ENCODE assay signal across 8 mouse cellular contexts in genomic region chr9:65102377-65103172, GRCm38 (mm10). TPM values are rescaled to one million over a fixed set of nuclear protein-coding genes. Genes with fewer than 3 reads are reported as not detected.
DNase-seq lines count a peak whose midpoint lies in the region; ATAC-seq and TF ChIP-seq lines count a peak whose summit lies in the region.

No protein-coding gene starts in this region.

- no peak for TF ChIP-seq CTCF in kidney, postnatal 0 days (IDR thresholded peaks at IDR 0.05; ENCODE audit: low read depth)
- no peak for TF ChIP-seq CTCF in heart, postnatal 0 days (IDR thresholded peaks at IDR 0.05; ENCODE audit: low read depth)

- H3K9ac ChIP-seq in kidney, postnatal 0 days (ENCODE audit: low read depth, low read length): peak overlapping the region; percentile 64
- peak overlapping the region; percentile 64 for H3K9ac ChIP-seq in heart, postnatal 0 days (replicated peaks; ENCODE audit: low read depth, low read length)
- H3K9ac ChIP-seq in liver, embryonic 15.5 days: peak overlapping the region; percentile 27; the same call in 1 of the 2 replicates

- H3K4me2 ChIP-seq in kidney, postnatal 0 days (ENCODE audit: low read length): peak overlapping the region; percentile 100
- H3K4me2 ChIP-seq in heart, postnatal 0 days (ENCODE audit: low read depth, low read length): peak overlapping the region; percentile 100
- peak overlapping the region; percentile 67 for H3K4me2 ChIP-seq in liver, embryonic 15.5 days

- H3K4me3 ChIP-seq in kidney, postnatal 0 days (replicated peaks; ENCODE audit: low read depth, low read length): peak overlapping the region; percentile 67
- peak overlapping the region; percentile 74 for H3K4me3 ChIP-seq in heart, postnatal 0 days (ENCODE audit: low read depth, low read length)
- peak overlapping the region; percentile 58 for H3K4me3 ChIP-seq in liver, embryonic 15.5 days (replicated peaks)

- no peak for TF ChIP-seq EP300 in heart, postnatal 0 days (IDR thresholded peaks at IDR 0.05; ENCODE audit: low read depth)

- DNase-seq in kidney, postnatal 0 days (ENCODE audit: low spot score): peak; percentile 58
- no peak for DNase-seq in kidney, adult 8-10 months
- DNase-seq in adrenal gland, postnatal 10 days: peak; percentile 58
- DNase-seq in embryo, embryonic 10.5 days (ENCODE audit: low spot score): peak; percentile 81
- no peak for DNase-seq in heart, postnatal 0 days (ENCODE audit: low spot score)
- peak; percentile 56 for DNase-seq in retina, postnatal 7 days (ENCODE audit: low read depth, low spot score)

- H3K9me3 ChIP-seq in kidney, postnatal 0 days (replicated peaks; ENCODE audit: low read length): no peaks in the 10 kb centered on the region
- no peaks in the 10 kb centered on the region for H3K9me3 ChIP-seq in heart, postnatal 0 days (replicated peaks; ENCODE audit: control insufficient read depth, low read length)
- H3K9me3 ChIP-seq in liver, embryonic 15.5 days (replicated peaks): no peaks in the 10 kb centered on the region

- peaks cover 7% of the 10 kb centered on the region; the same call in 1 of the 2 replicates for H3K4me1 ChIP-seq in kidney, postnatal 0 days (replicated peaks; ENCODE audit: insufficient read depth, low read length)
- peaks cover 4% of the 10 kb centered on the region; the same call in 1 of the 2 replicates for H3K4me1 ChIP-seq in heart, postnatal 0 days (ENCODE audit: control insufficient read depth, insufficient read depth)
- peaks cover 20% of the 10 kb centered on the region for H3K4me1 ChIP-seq in liver, embryonic 15.5 days (replicated peaks)

- H3K36me3 ChIP-seq in kidney, postnatal 0 days (ENCODE audit: insufficient read depth, low read length): no peaks in the 10 kb centered on the region
- H3K36me3 ChIP-seq in heart, postnatal 0 days (replicated peaks; ENCODE audit: control insufficient read depth, insufficient read depth, low read length): no peaks in the 10 kb centered on the region
- H3K36me3 ChIP-seq in liver, embryonic 15.5 days (replicated peaks): no peaks in the 10 kb centered on the region

- 3% methylated on average over 35 of the region's 36 CpGs for WGBS in kidney, postnatal 0 days
- WGBS in heart, postnatal 0 days: 10% methylated on average over 35 of the region's 36 CpGs
- 11% methylated on average over 36 of the region's 36 CpGs for WGBS in liver, embryonic 15.5 days (ENCODE audit: insufficient replicate concordance)

- ATAC-seq in kidney, postnatal 0 days (replicated peaks; ENCODE audit: low FRiP score, low read depth): peak; percentile 52
- ATAC-seq in heart, postnatal 0 days (ENCODE audit: insufficient read depth, low read depth): peak; percentile 13; the same call in 1 of the 2 replicates
- peak; percentile 26; the same call in 1 of the 2 replicates for ATAC-seq in liver, embryonic 15.5 days (ENCODE audit: insufficient read depth)
- ATAC-seq in monocyte, adult 5-6 weeks (replicated peaks; ENCODE audit: insufficient number of reproducible peaks, low FRiP score, low TSS enrichment, poor library complexity, severe bottlenecking): no peak

- no peaks in the 10 kb centered on the region for H3K27me3 ChIP-seq in kidney, postnatal 0 days (ENCODE audit: insufficient read depth, low read length)
- H3K27me3 ChIP-seq in heart, postnatal 0 days (ENCODE audit: control insufficient read depth, insufficient read depth, low read length): no peaks in the 10 kb centered on the region
- H3K27me3 ChIP-seq in liver, embryonic 15.5 days: peaks cover 66% of the 10 kb centered on the region

- no peak overlapping the region for H3K27ac ChIP-seq in kidney, postnatal 0 days
- H3K27ac ChIP-seq in heart, postnatal 0 days (ENCODE audit: low read depth): no peak overlapping the region
- H3K27ac ChIP-seq in liver, embryonic 15.5 days (replicated peaks): peak overlapping the region; percentile 83

RNA-seq across cellular contexts. Expression of gene Igdcc4, which starts 1.3 kb away (rescaled TPM):
- 4.9 and 5.2 TPM in 2 replicates for polyA plus RNA-seq in kidney, postnatal 0 days (2015; fragmentation: Nextera tagmentation; extraction: Ambion mirVana)
- 10 to 100 TPM; 18.0 to 27.0 TPM for total RNA-seq in adrenal gland, postnatal 10 days (2021)
- 10.9 and 13.9 TPM in 2 replicates for total RNA-seq in heart, postnatal 0 days (2014; rRNA removed; ENCODE audit: low replicate concordance)
- polyA plus RNA-seq in heart, postnatal 0 days (2015; fragmentation: Nextera tagmentation; extraction: Ambion mirVana): 3.0 and 3.2 TPM in 2 replicates
- 6.3 and 8.1 TPM in 2 replicates for polyA plus RNA-seq in liver, embryonic 15.5 days (2015; fragmentation: Nextera tagmentation; extraction: Ambion mirVana)
- 0.19 TPM in 2 of 3 replicates, not detected in the other for total RNA-seq in monocyte, adult 5-6 weeks (2017)

RNA-seq across cellular contexts. Expression of gene Igdcc3, which starts 38.4 kb away (rescaled TPM):
- polyA plus RNA-seq in kidney, postnatal 0 days (2015; fragmentation: Nextera tagmentation; extraction: Ambion mirVana): 2.2 and 2.4 TPM in 2 replicates
- total RNA-seq in adrenal gland, postnatal 10 days (2021): 1 to 10 TPM; 1.2 to 1.7 TPM
- not detected in 2 replicates for total RNA-seq in heart, postnatal 0 days (2014; rRNA removed; ENCODE audit: low replicate concordance)
- 0.11 and 0.15 TPM in 2 replicates for polyA plus RNA-seq in heart, postnatal 0 days (2015; fragmentation: Nextera tagmentation; extraction: Ambion mirVana)
- polyA plus RNA-seq in liver, embryonic 15.5 days (2015; fragmentation: Nextera tagmentation; extraction: Ambion mirVana): 0.07 and 0.08 TPM in 2 replicates
- not detected in 3 replicates for total RNA-seq in monocyte, adult 5-6 weeks (2017)

Comparison
In these comparisons a context has a peak if more than half of its experiments do, and no peak if none do; other contexts are left out.
1. DNase-seq: peak in kidney, postnatal 0 days (single experiment), adrenal gland, postnatal 10 days (single experiment), embryo, embryonic 10.5 days (single experiment) and retina, postnatal 7 days (single experiment); none in kidney, adult 8-10 months (0 of 2) and heart, postnatal 0 days (single experiment).
2. Peak in every context shown above with its lines, with median percentiles within 50 percentile points of each other: H3K4me2 ChIP-seq, H3K4me3 ChIP-seq and H3K9ac ChIP-seq.